Mouse (Mus musculus) urinary bladder, postnatal 10 days (tissue): ENCODE measurements around the gene Aars2.

Source experiments
- DNase-seq: peaks from one replicate; pipeline ENCODE4 v3.0.0; 2022; ENCODE audit warnings: low spot score

Aars2 gene

GRCm38 (mm10) chr17:45500981-45501380, 5.7 kb upstream of the Aars2 start:
- DNase-seq, result no peak

- DNase-seq, result no peak
Measured at GRCm38 (mm10) chr17:45502324-45502723, 4.3 kb upstream of the Aars2 start.

- DNase-seq, result no peak
Measured at GRCm38 (mm10) chr17:45503301-45503973, 3.2 kb upstream of the Aars2 start.

GRCm38 (mm10) chr17:45505941-45506465, 638 bp upstream of the Aars2 start:
- no peak for DNase-seq

- DNase-seq, result no peak
Measured at GRCm38 (mm10) chr17:45510871-45511270, 4.2 kb downstream of the Aars2 start.

GRCm38 (mm10) chr17:45511757-45512156, 5.1 kb downstream of the Aars2 start:
- DNase-seq, result no peak

GRCm38 (mm10) chr17:45515204-45515726, 8.6 kb downstream of the Aars2 start:
- no peak for DNase-seq

GRCm38 (mm10) chr17:45515806-45516205, 9.2 kb downstream of the Aars2 start:
- no peak for DNase-seq

GRCm38 (mm10) chr17:45516488-45516887, 9.8 kb downstream of the Aars2 start:
- DNase-seq, result peak; percentile 32

- DNase-seq, result no peak
Measured at GRCm38 (mm10) chr17:45517135-45517534, 10.5 kb downstream of the Aars2 start.

- no peak for DNase-seq
Measured at GRCm38 (mm10) chr17:45517549-45518215, 11.0 kb downstream of the Aars2 start.

- DNase-seq, result no peak
Measured at GRCm38 (mm10) chr17:45518766-45519475, 12.3 kb downstream of the Aars2 start.

GRCm38 (mm10) chr17:45520136-45520535, 13.5 kb downstream of the Aars2 start:
- no peak for DNase-seq

GRCm38 (mm10) chr17:45523263-45523662, 16.6 kb downstream of the Aars2 start, which contains the start of gene Tcte1:
TSS of gene Tcte1 (plus strand) at chr17:45523434.
- DNase-seq, result no peak

- DNase-seq, result no peak
Measured at GRCm38 (mm10) chr17:45524961-45525360, 18.3 kb downstream of the Aars2 start.

- DNase-seq, result no peak
Measured at GRCm38 (mm10) chr17:45526571-45526970, 19.9 kb downstream of the Aars2 start.

GRCm38 (mm10) chr17:45530346-45530782, 23.7 kb downstream of the Aars2 start:
- no peak for DNase-seq

GRCm38 (mm10) chr17:45532896-45533295, 26.3 kb downstream of the Aars2 start:
- no peak for DNase-seq

GRCm38 (mm10) chr17:45536264-45536663, 29.6 kb downstream of the Aars2 start:
- no peak for DNase-seq

GRCm38 (mm10) chr17:45538394-45538793, 31.8 kb downstream of the Aars2 start:
- DNase-seq, result no peak

GRCm38 (mm10) chr17:45539664-45540063, 33.0 kb downstream of the Aars2 start:
- no peak for DNase-seq

GRCm38 (mm10) chr17:45542129-45542528, 35.5 kb downstream of the Aars2 start:
- no peak for DNase-seq
